Mouse (Mus musculus) adrenal gland, adult 10 weeks (tissue): Measurements from ENCODE around the gene Zc2hc1b. TPM values are rescaled to one million over a fixed set of nuclear protein-coding genes. Genes with fewer than 3 reads are reported as not detected.

ENCODE experiments used
- polyA plus RNA-seq: library from polyadenylated mRNA; stranded (reverse); fragments of 350-450 nt; fragmentation: Illumina TruSeq; extraction: RNeasy Lipid Tissue Mini Kit (QIAGEN cat#74804); gene quantifications from one replicate; pipeline ENCODE4 v1.2.3, GENCODE M21; 2014; ENCODE audit warnings: low read depth, low replicate concordance

Zc2hc1b gene
- not detected for polyA plus RNA-seq

GRCm38 (mm10) chr10:13177973-13178624, at the start of gene Zc2hc1b:
Gene Zc2hc1b (minus strand): TSS chr10:13178023.

DNA sequence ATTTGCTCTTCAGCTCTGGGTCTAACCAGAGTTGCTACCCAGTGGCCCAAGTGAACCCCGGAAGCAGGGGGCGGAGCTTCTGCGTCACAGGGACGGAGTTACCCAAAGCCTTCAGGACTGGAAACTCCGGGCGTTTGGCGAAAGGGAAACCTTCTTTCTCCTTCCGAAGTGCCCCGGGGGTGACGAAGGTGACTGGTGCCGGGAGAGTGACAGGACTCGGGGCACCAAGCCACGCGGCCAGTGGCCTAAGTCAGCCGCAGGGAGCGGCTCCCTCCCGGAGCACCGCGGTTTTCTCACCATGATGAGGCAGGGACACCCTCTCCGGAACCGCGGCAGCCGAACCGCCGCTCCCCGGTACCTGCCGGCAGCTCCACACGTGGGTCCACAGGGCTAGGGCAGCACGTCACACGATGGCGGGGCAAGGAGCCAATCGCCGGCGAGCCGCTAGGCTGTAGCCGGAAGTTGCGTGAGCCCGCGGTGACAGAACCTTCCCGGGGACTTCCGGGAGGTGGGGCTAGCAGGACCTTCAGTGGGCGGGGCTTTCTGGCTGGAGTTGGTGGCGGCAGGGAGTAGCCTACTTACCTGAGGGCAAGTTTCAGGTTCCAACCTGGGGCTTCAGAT, 15.0 kb upstream of the Zc2hc1b start, which contains the start of gene Ltv1:
Ltv1 (minus strand) TSS at position 438 of the 621 bp plus-strand sequence.

Other genes with a start within 250 kb of the Zc2hc1b start
- 12.8 TPM for gene Stx11, start 213.7 kb downstream of the Zc2hc1b start, polyA plus RNA-seq
- not detected for gene Sf3b5, start 172.7 kb downstream of the Zc2hc1b start, polyA plus RNA-seq
- gene Plagl1, start 117.5 kb downstream of the Zc2hc1b start, polyA plus RNA-seq, result 23.3 TPM
- 69.7 TPM for gene Ltv1, start 15.1 kb upstream of the Zc2hc1b start, polyA plus RNA-seq